Mouse (Mus musculus) c-Kit-positive CD71-positive TER-119-negative erythroid progenitor cells, embryonic 14.5 days (primary cell): ENCODE data around the gene Ptprt.

Experiments used
- DNase-seq: peaks from one replicate; pipeline ENCODE4 v3.0.0-alpha.2; 2013; ENCODE audit warnings: low read depth

The Ptprt gene

GRCm38 (mm10) chr2:162409245-162409644, 251.7 kb downstream of the Ptprt start:
- no peak for DNase-seq

GRCm38 (mm10) chr2:162401316-162402100, 259.4 kb downstream of the Ptprt start:
- no peak for DNase-seq

- DNase-seq: no peak
Measured at GRCm38 (mm10) chr2:162394601-162395000, 266.3 kb downstream of the Ptprt start.

GRCm38 (mm10) chr2:162391834-162392233, 269.1 kb downstream of the Ptprt start:
- no peak for DNase-seq

- no peak for DNase-seq
Measured at GRCm38 (mm10) chr2:162377309-162377708, 283.6 kb downstream of the Ptprt start.

GRCm38 (mm10) chr2:162349047-162349446, 311.9 kb downstream of the Ptprt start:
- DNase-seq: no peak

GRCm38 (mm10) chr2:162341846-162342245, 319.1 kb downstream of the Ptprt start:
- DNase-seq: no peak

- no peak for DNase-seq
Measured at GRCm38 (mm10) chr2:162340231-162340630, 320.7 kb downstream of the Ptprt start.

- DNase-seq: no peak
Measured at GRCm38 (mm10) chr2:162332066-162332683, 328.8 kb downstream of the Ptprt start.

GRCm38 (mm10) chr2:162329430-162329829, 331.5 kb downstream of the Ptprt start:
- no peak for DNase-seq

GRCm38 (mm10) chr2:162322411-162322810, 338.5 kb downstream of the Ptprt start:
- no peak for DNase-seq

GRCm38 (mm10) chr2:162307996-162308395, 353.0 kb downstream of the Ptprt start:
- no peak for DNase-seq

- no peak for DNase-seq
Measured at GRCm38 (mm10) chr2:162294070-162294469, 366.9 kb downstream of the Ptprt start.

GRCm38 (mm10) chr2:162282606-162283005, 378.3 kb downstream of the Ptprt start:
- no peak for DNase-seq

GRCm38 (mm10) chr2:162282121-162282520, 378.8 kb downstream of the Ptprt start:
- no peak for DNase-seq

- no peak for DNase-seq
Measured at GRCm38 (mm10) chr2:162273826-162274225, 387.1 kb downstream of the Ptprt start.

GRCm38 (mm10) chr2:162251272-162251671, 409.7 kb downstream of the Ptprt start:
- no peak for DNase-seq

- DNase-seq: no peak
Measured at GRCm38 (mm10) chr2:162248296-162248695, 412.7 kb downstream of the Ptprt start.

GRCm38 (mm10) chr2:162222476-162222875, 438.5 kb downstream of the Ptprt start:
- no peak for DNase-seq

GRCm38 (mm10) chr2:162220586-162220985, 440.4 kb downstream of the Ptprt start:
- DNase-seq: no peak

GRCm38 (mm10) chr2:162219507-162219906, 441.4 kb downstream of the Ptprt start:
- no peak for DNase-seq

- DNase-seq: no peak
Measured at GRCm38 (mm10) chr2:162217896-162218295, 443.1 kb downstream of the Ptprt start.

- no peak for DNase-seq
Measured at GRCm38 (mm10) chr2:162212397-162212796, 448.6 kb downstream of the Ptprt start.

GRCm38 (mm10) chr2:162210564-162210963, 450.4 kb downstream of the Ptprt start:
- DNase-seq: no peak
